21 mouse cellular contexts compared by ENCODE assay signal in the genomic region with DNA sequence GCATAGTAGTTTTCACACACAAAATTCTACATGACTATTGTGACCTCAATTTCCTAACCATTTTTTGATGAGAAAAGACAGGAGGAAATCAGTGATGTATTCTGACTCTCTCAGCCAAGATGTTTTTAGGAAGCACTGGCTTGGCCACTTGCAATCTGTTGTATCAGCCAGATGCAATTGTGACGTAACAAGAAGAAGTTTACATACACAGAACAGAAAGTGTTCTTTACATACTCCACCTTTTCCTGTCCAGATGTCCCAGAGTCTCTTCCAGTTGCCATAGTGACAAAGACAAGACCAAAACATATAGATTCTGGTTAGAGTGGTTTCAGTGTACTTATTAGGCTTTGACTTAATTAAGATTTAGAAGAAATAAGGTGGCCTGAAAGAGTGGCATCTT.
"Had no signal": no experiment of that assay in that cellular context is flagged by ENCODE, and none has a peak within 500 bp of the region (broad histone marks: within the 10 kb centered on the region; RNA-seq: fewer than 3 reads in every experiment).

No protein-coding gene starts in this region.

- H3K27ac ChIP-seq: left cerebral cortex, adult 2 months; liver, embryonic 13.5 days; midbrain, embryonic 10.5 days; midbrain, embryonic 13.5 days; stomach, postnatal 0 days had no signal

- DNase-seq: kidney, adult 11 months; kidney, adult 8-10 months; kidney, postnatal 10 days; kidney, postnatal 36 days; layer of hippocampus, postnatal 36 days; liver, embryonic 13.5 days; lung, postnatal 10 days; lung, postnatal 4 days; right cerebral cortex, adult 18-20 months; right cerebral cortex, postnatal 14 days; right cerebral cortex, postnatal 4 days; thymus, adult 2 months; thymus, postnatal 14 days; thymus, postnatal 4 days had no signal

- H3K4me1 ChIP-seq: liver, embryonic 13.5 days; midbrain, embryonic 10.5 days; midbrain, embryonic 13.5 days had no signal

- H3K4me3 ChIP-seq: kidney, embryonic 15.5 days; left cerebral cortex, adult 2 months; liver, embryonic 13.5 days; megakaryocyte, embryonic 14.5 days; midbrain, embryonic 10.5 days; midbrain, embryonic 13.5 days had no signal

- H3K9ac ChIP-seq: kidney, embryonic 15.5 days; liver, embryonic 13.5 days; midbrain, embryonic 13.5 days had no signal

- H3K36me3 ChIP-seq: kidney, embryonic 15.5 days; liver, embryonic 13.5 days; midbrain, embryonic 10.5 days; midbrain, embryonic 13.5 days had no signal

- H3K4me2 ChIP-seq: kidney, embryonic 15.5 days; liver, embryonic 13.5 days; midbrain, embryonic 13.5 days had no signal

- H3K27me3 ChIP-seq: kidney, embryonic 15.5 days; liver, embryonic 13.5 days; megakaryocyte, embryonic 14.5 days; midbrain, embryonic 13.5 days had no signal

- ATAC-seq: midbrain, embryonic 13.5 days; midbrain, embryonic 16.5 days had no signal

- H3K9me3 ChIP-seq: kidney, embryonic 15.5 days; liver, embryonic 13.5 days; megakaryocyte, embryonic 14.5 days; midbrain, embryonic 10.5 days; midbrain, embryonic 13.5 days had no signal
